Mouse (Mus musculus): ENCODE measurements around the gene Gm973. TPM values are rescaled to one million over a fixed set of nuclear protein-coding genes. Genes with fewer than 3 reads are reported as not detected.

Gm973 gene
- polyA plus RNA-seq, 1 experiment from 2014 or later = 10.3 TPM

- DNase-seq (peak; percentile 96), ATAC-seq (ENCODE audit: low FRiP score, low TSS enrichment) (peak; percentile 94)
- Histone ChIP-seq H3K4me2 (ENCODE audit: low read length) (peak overlapping the region; percentile 98), H3K27ac (replicated peaks; ENCODE audit: low read depth, low read length) (peak overlapping the region; percentile 66), H3K4me3 (replicated peaks; ENCODE audit: low read depth, low read length) (peak overlapping the region; percentile 58), H3K9ac (replicated peaks; ENCODE audit: low read length) (peak overlapping the region; percentile 55), H3K9me3 (ENCODE audit: control insufficient read depth, low read length) (no peaks in the 10 kb centered on the region), H3K36me3 (ENCODE audit: control insufficient read depth, insufficient read depth, low read length) (no peaks in the 10 kb centered on the region), H3K4me1 (ENCODE audit: control insufficient read depth, insufficient read depth, low read length) (peaks cover 22% of the 10 kb centered on the region), H3K27me3 (ENCODE audit: control insufficient read depth, insufficient read depth, low read length) (peaks cover 18% of the 10 kb centered on the region; the same call in 1 of the 2 replicates)
- WGBS = under 1% methylated on average over 57 of the region's 57 CpGs
Observed at GRCm38 (mm10) chr1:59481456-59482291, 34.4 kb upstream of the Gm973 start.

DNA sequence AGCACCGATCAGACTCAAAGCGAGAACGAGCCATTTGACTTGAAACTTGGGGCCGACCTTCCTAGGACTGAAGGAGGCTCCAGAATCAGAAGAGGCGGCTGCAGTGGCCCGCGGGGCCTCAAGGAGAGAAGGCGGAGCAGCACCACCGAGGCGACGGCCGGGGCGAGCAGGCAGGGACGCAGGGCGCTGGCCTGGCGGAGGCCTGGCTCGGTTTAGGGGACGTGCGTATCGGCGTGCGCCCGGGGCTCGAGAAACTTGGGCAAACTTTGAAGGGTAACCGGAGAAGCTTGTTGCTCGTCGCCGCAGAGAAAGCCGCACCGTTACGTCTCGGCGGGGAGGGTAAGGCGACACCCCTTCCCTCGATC lies 33.8 kb upstream of the Gm973 start, which contains the start of gene Fzd7:
Fzd7 (plus strand) TSS at position 94 of the 365 bp plus-strand sequence.
- Histone ChIP-seq H3K27ac (replicated peaks; ENCODE audit: low read depth, low read length) (peak within 1 kb of the TSS; percentile 66), H3K4me1 (ENCODE audit: control insufficient read depth, insufficient read depth, low read length) (peaks cover 26% of the 10 kb centered on the region), H3K4me2 (ENCODE audit: low read length) (peak within 1 kb of the TSS; percentile 98), H3K9me3 (ENCODE audit: control insufficient read depth, low read length) (no peaks in the 10 kb centered on the region), H3K36me3 (ENCODE audit: control insufficient read depth, insufficient read depth, low read length) (no peaks in the 10 kb centered on the region), H3K27me3 (ENCODE audit: control insufficient read depth, insufficient read depth, low read length) (peaks cover 18% of the 10 kb centered on the region; the same call in 1 of the 2 replicates), H3K4me3 (replicated peaks; ENCODE audit: low read depth, low read length) (peak within 1 kb of the TSS; percentile 58), H3K9ac (replicated peaks; ENCODE audit: low read length) (peak within 1 kb of the TSS; percentile 55)
- DNase-seq (no peak), ATAC-seq (ENCODE audit: low FRiP score, low TSS enrichment) (peak; percentile 31)
- WGBS = under 1% methylated on average over 35 of the region's 35 CpGs

- under 1% methylated on average over 88 of the region's 88 CpGs for WGBS
- peak overlapping the region; percentile 55 for H3K9ac ChIP-seq (replicated peaks; ENCODE audit: low read length)
- H3K27me3 ChIP-seq (ENCODE audit: control insufficient read depth, insufficient read depth, low read length) = peaks cover 18% of the 10 kb centered on the region; the same call in 1 of the 2 replicates
- no peaks in the 10 kb centered on the region for H3K36me3 ChIP-seq (ENCODE audit: control insufficient read depth, insufficient read depth, low read length)
- no peaks in the 10 kb centered on the region for H3K9me3 ChIP-seq (ENCODE audit: control insufficient read depth, low read length)
- DNase-seq = peak; percentile 67
- H3K27ac ChIP-seq (replicated peaks; ENCODE audit: low read depth, low read length) = peak overlapping the region; percentile 66; the same call in 1 of the 2 replicates
- H3K4me1 ChIP-seq (ENCODE audit: control insufficient read depth, insufficient read depth, low read length) = peaks cover 32% of the 10 kb centered on the region
- peak; percentile 9; the same call in 1 of the 2 replicates for ATAC-seq (ENCODE audit: low FRiP score, low TSS enrichment)
- H3K4me2 ChIP-seq (ENCODE audit: low read length) = peak overlapping the region; percentile 98
- H3K4me3 ChIP-seq (replicated peaks; ENCODE audit: low read depth, low read length) = peak overlapping the region; percentile 58
Observed at GRCm38 (mm10) chr1:59482696-59483520, 33.2 kb upstream of the Gm973 start.

DNA sequence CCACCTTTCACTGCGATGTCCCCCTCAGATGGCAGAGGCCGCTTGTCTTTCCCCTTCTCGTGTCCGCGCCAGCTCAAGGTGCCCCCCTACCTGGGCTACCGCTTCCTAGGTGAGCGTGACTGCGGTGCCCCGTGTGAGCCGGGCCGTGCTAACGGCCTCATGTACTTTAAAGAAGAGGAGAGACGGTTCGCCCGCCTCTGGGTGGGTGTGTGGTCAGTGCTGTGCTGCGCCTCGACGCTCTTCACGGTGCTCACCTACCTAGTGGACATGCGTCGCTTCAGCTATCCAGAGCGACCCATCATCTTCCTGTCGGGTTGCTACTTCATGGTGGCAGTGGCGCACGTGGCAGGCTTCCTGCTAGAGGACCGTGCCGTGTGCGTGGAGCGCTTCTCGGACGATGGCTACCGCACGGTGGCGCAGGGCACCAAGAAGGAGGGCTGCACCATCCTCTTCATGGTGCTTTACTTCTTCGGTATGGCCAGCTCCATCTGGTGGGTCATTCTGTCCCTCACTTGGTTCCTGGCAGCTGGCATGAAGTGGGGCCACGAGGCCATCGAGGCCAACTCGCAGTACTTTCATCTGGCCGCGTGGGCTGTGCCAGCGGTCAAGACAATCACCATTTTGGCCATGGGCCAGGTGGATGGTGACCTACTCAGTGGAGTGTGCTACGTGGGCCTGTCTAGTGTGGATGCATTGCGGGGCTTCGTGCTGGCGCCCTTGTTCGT lies 32.4 kb upstream of the Gm973 start:
- peak overlapping the region; percentile 58 for H3K4me3 ChIP-seq (replicated peaks; ENCODE audit: low read depth, low read length)
- peak; percentile 66 for ATAC-seq (ENCODE audit: low FRiP score, low TSS enrichment)
- H3K9me3 ChIP-seq (ENCODE audit: control insufficient read depth, low read length) = no peaks in the 10 kb centered on the region
- H3K27me3 ChIP-seq (ENCODE audit: control insufficient read depth, insufficient read depth, low read length) = peaks cover 18% of the 10 kb centered on the region; the same call in 1 of the 2 replicates
- no peak overlapping the region for H3K27ac ChIP-seq (replicated peaks; ENCODE audit: low read depth, low read length)
- DNase-seq = peak; percentile 89
- WGBS = 1% methylated on average over 46 of the region's 46 CpGs
- H3K4me2 ChIP-seq (ENCODE audit: low read length) = peak overlapping the region; percentile 98
- H3K4me1 ChIP-seq (ENCODE audit: control insufficient read depth, insufficient read depth, low read length) = peaks cover 34% of the 10 kb centered on the region
- no peaks in the 10 kb centered on the region for H3K36me3 ChIP-seq (ENCODE audit: control insufficient read depth, insufficient read depth, low read length)
- H3K9ac ChIP-seq (replicated peaks; ENCODE audit: low read length) = peak overlapping the region; percentile 55

DNA sequence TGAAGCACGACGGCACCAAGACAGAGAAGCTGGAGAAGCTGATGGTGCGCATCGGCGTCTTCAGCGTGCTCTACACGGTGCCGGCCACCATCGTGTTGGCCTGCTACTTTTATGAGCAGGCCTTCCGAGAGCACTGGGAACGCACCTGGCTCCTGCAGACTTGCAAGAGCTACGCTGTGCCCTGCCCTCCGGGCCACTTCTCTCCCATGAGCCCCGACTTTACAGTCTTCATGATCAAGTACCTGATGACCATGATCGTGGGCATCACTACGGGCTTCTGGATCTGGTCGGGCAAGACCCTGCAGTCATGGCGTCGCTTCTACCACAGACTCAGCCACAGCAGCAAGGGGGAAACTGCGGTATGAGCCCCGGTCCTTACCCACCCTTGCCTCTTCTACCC lies 31.8 kb upstream of the Gm973 start:
- no peak for ATAC-seq (ENCODE audit: low FRiP score, low TSS enrichment)
- WGBS = 8% methylated on average over 21 of the region's 21 CpGs
- peak overlapping the region; percentile 98 for H3K4me2 ChIP-seq (ENCODE audit: low read length)
- H3K36me3 ChIP-seq (ENCODE audit: control insufficient read depth, insufficient read depth, low read length) = no peaks in the 10 kb centered on the region
- peaks cover 34% of the 10 kb centered on the region for H3K4me1 ChIP-seq (ENCODE audit: control insufficient read depth, insufficient read depth, low read length)
- peak overlapping the region; percentile 58 for H3K4me3 ChIP-seq (replicated peaks; ENCODE audit: low read depth, low read length)
- H3K27me3 ChIP-seq (ENCODE audit: control insufficient read depth, insufficient read depth, low read length) = peaks cover 18% of the 10 kb centered on the region; the same call in 1 of the 2 replicates
- H3K9me3 ChIP-seq (ENCODE audit: control insufficient read depth, low read length) = no peaks in the 10 kb centered on the region
- peak overlapping the region; percentile 32 for H3K27ac ChIP-seq (replicated peaks; ENCODE audit: low read depth, low read length)
- H3K9ac ChIP-seq (replicated peaks; ENCODE audit: low read length) = peak overlapping the region; percentile 28; the same call in 1 of the 2 replicates
- no peak for DNase-seq

DNA sequence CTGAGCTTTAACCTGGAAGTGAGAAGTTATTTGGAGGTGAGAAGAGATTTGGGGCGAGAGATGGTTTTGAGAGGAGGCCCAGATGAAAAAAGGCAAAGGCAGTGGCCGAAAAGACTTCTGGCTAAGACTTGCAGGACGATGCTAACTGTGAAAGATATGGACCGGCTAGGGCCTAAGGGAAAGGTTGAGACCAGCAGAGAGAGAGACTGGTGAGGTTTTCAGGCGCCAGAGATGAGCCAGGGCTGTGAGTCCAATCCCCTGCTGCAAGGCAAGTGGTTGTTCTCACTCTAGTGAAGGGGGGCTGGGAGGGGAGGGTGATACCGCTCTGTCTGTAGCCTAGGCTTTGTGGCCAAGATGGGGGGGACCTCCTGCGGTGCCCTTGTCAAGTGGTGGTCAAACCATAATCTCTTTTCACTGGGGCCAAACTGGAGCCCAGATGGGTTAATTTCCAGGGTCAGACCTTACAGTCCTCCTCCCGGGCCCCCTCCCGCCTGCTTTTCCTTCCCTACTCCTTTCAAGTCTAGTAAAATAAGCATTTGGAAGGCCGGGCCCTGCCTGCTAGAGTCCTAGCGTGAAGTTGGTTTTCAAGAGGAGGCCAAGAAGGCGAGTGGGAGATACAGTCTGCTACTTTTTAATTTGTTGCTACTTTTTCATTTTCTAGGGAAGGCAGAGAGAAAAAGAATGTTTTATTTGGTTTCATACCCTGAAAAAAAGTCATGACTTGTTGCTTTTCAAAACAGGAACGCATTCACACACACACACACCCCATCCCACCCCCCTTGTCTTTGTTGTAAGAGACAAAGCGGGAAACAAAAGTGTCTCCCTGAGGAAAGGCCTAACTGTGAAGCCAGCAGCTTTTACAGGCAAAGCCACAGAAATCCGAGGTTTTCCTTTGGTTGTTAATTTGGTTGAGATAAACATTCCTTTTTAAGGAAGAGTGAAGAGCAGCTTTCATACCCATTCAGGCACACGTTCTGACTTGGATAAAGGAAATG lies 31.0 kb upstream of the Gm973 start:
- peaks cover 34% of the 10 kb centered on the region for H3K4me1 ChIP-seq (ENCODE audit: control insufficient read depth, insufficient read depth, low read length)

GRCm38 (mm10) chr1:59485803-59486202 lies 30.3 kb upstream of the Gm973 start:
- DNase-seq = no peak

More for the DNA sequence above, 31.0 kb upstream of the Gm973 start:
- no peak for ATAC-seq (ENCODE audit: low FRiP score, low TSS enrichment)
- Histone ChIP-seq H3K4me3 (replicated peaks; ENCODE audit: low read depth, low read length) (peak overlapping the region; percentile 58), H3K27me3 (ENCODE audit: control insufficient read depth, insufficient read depth, low read length) (peaks cover 18% of the 10 kb centered on the region; the same call in 1 of the 2 replicates), H3K9ac (replicated peaks; ENCODE audit: low read length) (peak overlapping the region; percentile 28; the same call in 1 of the 2 replicates), H3K9me3 (ENCODE audit: control insufficient read depth, low read length) (no peaks in the 10 kb centered on the region), H3K27ac (replicated peaks; ENCODE audit: low read depth, low read length) (peak overlapping the region; percentile 49), H3K36me3 (ENCODE audit: control insufficient read depth, insufficient read depth, low read length) (no peaks in the 10 kb centered on the region), H3K4me2 (ENCODE audit: low read length) (peak overlapping the region; percentile 98)
- DNase-seq = peak; percentile 60
- 5% methylated on average over 16 of the region's 16 CpGs for WGBS

More at GRCm38 (mm10) chr1:59485803-59486202, 30.3 kb upstream of the Gm973 start:
- no peaks in the 10 kb centered on the region for H3K36me3 ChIP-seq (ENCODE audit: control insufficient read depth, insufficient read depth, low read length)
- WGBS = 36% methylated on average over 4 of the region's 4 CpGs
- H3K27me3 ChIP-seq (ENCODE audit: control insufficient read depth, insufficient read depth, low read length) = peaks cover 18% of the 10 kb centered on the region; the same call in 1 of the 2 replicates
- H3K9ac ChIP-seq (replicated peaks; ENCODE audit: low read length) = peak overlapping the region; percentile 5; the same call in 1 of the 2 replicates
- peak overlapping the region; percentile 49 for H3K27ac ChIP-seq (replicated peaks; ENCODE audit: low read depth, low read length)
- no peaks in the 10 kb centered on the region for H3K9me3 ChIP-seq (ENCODE audit: control insufficient read depth, low read length)
- peaks cover 33% of the 10 kb centered on the region for H3K4me1 ChIP-seq (ENCODE audit: control insufficient read depth, insufficient read depth, low read length)
- ATAC-seq (ENCODE audit: low FRiP score, low TSS enrichment) = no peak
- peak overlapping the region; percentile 98 for H3K4me2 ChIP-seq (ENCODE audit: low read length)
- H3K4me3 ChIP-seq (replicated peaks; ENCODE audit: low read depth, low read length) = peak overlapping the region; percentile 58; the same call in 1 of the 2 replicates
